Mouse (Mus musculus) hindbrain, postnatal 0 days (tissue): ENCODE measurements around the gene Pdzd3. TPM values are rescaled to one million over a fixed set of nuclear protein-coding genes. Genes with fewer than 3 reads are reported as not detected.
A peak's percentile ranks its signal among the peaks of the same experiment; 100 is the strongest.

Experiments
- ATAC-seq: fragments of 200-750 bp; cut with Nextera tagmentation; 2 replicates; pipeline ENCODE4 v1.8.0; 2017; ENCODE audit warnings: mild to moderate bottlenecking, moderate TSS enrichment, moderate library complexity
- DNase-seq: peaks from one replicate; pipeline ENCODE4 v3.0.0-alpha.2; 2015; ENCODE audit warnings: low spot score
- H3K27ac ChIP-seq: fragments of 300-500 bp; sonication (generic); 2 replicates; pipeline ENCODE4 v1.5.1; 2014; ENCODE audit warnings: mild to moderate bottlenecking
- H3K27me3 ChIP-seq: fragments of 300-500 bp; sonication (generic); 2 replicates; pipeline ENCODE4 v1.6.1; 2014; ENCODE audit warnings: low read length, mixed read lengths; ENCODE audit not compliant: insufficient read depth
- H3K36me3 ChIP-seq: fragments of 300-500 bp; sonication (generic); 2 replicates; pipeline ENCODE4 v1.6.1; 2014; ENCODE audit warnings: low read length, mixed read lengths; ENCODE audit not compliant: insufficient read depth
- H3K4me1 ChIP-seq: fragments of 300-500 bp; sonication (generic); 2 replicates; pipeline ENCODE4 v1.6.1; 2014; ENCODE audit warnings: antibody characterized with exemption, low read length, mixed read lengths; ENCODE audit not compliant: insufficient read depth
- H3K4me2 ChIP-seq: fragments of 300-500 bp; sonication (generic); 2 replicates; pipeline ENCODE4 v1.6.1; 2014; ENCODE audit warnings: low read depth, mild to moderate bottlenecking, low read length, moderate library complexity, mixed read lengths
- H3K4me3 ChIP-seq: fragments of 300-500 bp; sonication (generic); 2 replicates; pipeline ENCODE4 v1.5.1; 2014; ENCODE audit warnings: low read length
- H3K9ac ChIP-seq: fragments of 300-500 bp; sonication (generic); replicated peaks from 2 replicates; pipeline ENCODE4 v1.6.1; 2014; ENCODE audit warnings: mild to moderate bottlenecking, low read length, moderate library complexity, mixed read lengths
- H3K9me3 ChIP-seq: fragments of 300-500 bp; sonication (generic); 2 replicates; pipeline ENCODE4 v1.6.1; 2016; ENCODE audit warnings: low read length, mixed read lengths
- CTCF ChIP-seq: IDR thresholded peaks from 2 replicates; pipeline ENCODE4 v1.5.1; 2016; ENCODE audit warnings: antibody characterized with exemption, control low read depth, low read depth
- WGBS: fragments of 180-500 bp; shearing (Covaris S2); extraction: QIAGEN DNeasy Blood & Tissue Kit; methylation state at CpG from one replicate; pipeline ENCODE4 v1.1.7; 2014; 5-methylcytosine and 5-hydroxymethylcytosine counted together
- polyA plus RNA-seq: library from polyadenylated mRNA; unstranded; fragments of >200 nt; fragmentation: Nextera tagmentation; extraction: Ambion mirVana; gene quantifications from 2 replicates; pipeline ENCODE4 v1.2.1, GENCODE M21; 2015
- total RNA-seq: library from RNA; depleted of rRNA; stranded (reverse); fragments of >200 nt; gene quantifications from 2 replicates; pipeline ENCODE4 v1.2.3, GENCODE M21; 2014

The Pdzd3 gene
- total and polyA plus RNA-seq, 2 experiments from 2014 or later = 0.13 to 0.31 TPM

GRCm38 (mm10) chr9:44234479-44235427, 16.5 kb downstream of the Pdzd3 start:
- peak overlapping the region; percentile 97 for H3K4me3 ChIP-seq
- peaks cover 14% of the 10 kb centered on the region for H3K4me1 ChIP-seq
- peak; percentile 19; the same call in 1 of the 2 replicates for ATAC-seq
- WGBS = 27% methylated on average over 19 of the region's 19 CpGs
- peak overlapping the region; percentile 28; the same call in 1 of the 2 replicates for H3K9ac ChIP-seq
- no peak for TF ChIP-seq CTCF
- DNase-seq = no peak
- no peaks in the 10 kb centered on the region for H3K27me3 ChIP-seq
- peak overlapping the region; percentile 59 for H3K4me2 ChIP-seq
- no peaks in the 10 kb centered on the region for H3K9me3 ChIP-seq
- no peaks in the 10 kb centered on the region for H3K36me3 ChIP-seq
- peak overlapping the region; percentile 66 for H3K27ac ChIP-seq

DNA sequence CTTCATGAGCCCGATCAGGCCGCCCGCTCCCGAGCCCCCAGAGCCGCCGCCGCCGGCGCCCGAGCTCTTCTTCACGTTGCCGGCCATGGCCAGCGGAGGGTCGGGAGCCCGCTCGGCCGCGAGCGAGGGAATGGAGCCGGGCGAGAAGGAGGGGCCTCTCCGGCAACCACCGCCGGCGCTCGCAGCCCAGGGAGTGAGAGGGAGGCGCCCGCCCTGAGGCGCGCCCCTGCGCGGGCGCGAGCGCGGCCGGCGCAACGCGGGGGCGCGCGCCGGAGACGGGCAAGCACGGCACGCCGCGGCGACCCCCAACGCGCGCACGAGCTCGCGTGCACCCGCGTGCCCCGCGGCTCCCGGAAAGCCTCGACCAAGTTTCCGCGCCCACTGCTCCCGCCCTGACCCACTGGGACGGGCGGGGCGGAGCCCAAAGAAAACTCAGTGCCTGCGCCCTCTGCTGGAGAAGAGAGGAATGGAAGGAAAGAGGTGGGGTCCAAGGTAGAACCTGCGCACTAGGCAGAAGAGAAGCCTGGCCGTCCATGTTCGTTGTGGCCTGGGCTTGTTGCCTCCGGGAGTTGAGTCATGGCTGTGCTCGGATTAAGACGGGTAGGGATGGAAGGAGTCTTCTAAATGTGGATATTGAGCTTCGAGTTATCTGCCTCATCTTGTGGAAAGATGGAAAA, 17.3 kb downstream of the Pdzd3 start, which contains the start of gene Cbl:
TSS of gene Cbl (minus strand) at position 248 of the 677 bp plus-strand sequence.
- peak; percentile 96 for TF ChIP-seq CTCF
- Histone ChIP-seq H3K36me3 (no peaks in the 10 kb centered on the region), H3K4me2 (peak within 1 kb of the TSS; percentile 77), H3K4me1 (peaks cover 14% of the 10 kb centered on the region), H3K4me3 (peak within 1 kb of the TSS; percentile 97), H3K27me3 (no peaks in the 10 kb centered on the region), H3K9ac (peak within 1 kb of the TSS; percentile 92), H3K9me3 (no peaks in the 10 kb centered on the region), H3K27ac (peak within 1 kb of the TSS; percentile 96)
- ATAC-seq (peak; percentile 98), DNase-seq (peak; percentile 99)
- under 1% methylated on average over 64 of the region's 76 CpGs for WGBS

DNA sequence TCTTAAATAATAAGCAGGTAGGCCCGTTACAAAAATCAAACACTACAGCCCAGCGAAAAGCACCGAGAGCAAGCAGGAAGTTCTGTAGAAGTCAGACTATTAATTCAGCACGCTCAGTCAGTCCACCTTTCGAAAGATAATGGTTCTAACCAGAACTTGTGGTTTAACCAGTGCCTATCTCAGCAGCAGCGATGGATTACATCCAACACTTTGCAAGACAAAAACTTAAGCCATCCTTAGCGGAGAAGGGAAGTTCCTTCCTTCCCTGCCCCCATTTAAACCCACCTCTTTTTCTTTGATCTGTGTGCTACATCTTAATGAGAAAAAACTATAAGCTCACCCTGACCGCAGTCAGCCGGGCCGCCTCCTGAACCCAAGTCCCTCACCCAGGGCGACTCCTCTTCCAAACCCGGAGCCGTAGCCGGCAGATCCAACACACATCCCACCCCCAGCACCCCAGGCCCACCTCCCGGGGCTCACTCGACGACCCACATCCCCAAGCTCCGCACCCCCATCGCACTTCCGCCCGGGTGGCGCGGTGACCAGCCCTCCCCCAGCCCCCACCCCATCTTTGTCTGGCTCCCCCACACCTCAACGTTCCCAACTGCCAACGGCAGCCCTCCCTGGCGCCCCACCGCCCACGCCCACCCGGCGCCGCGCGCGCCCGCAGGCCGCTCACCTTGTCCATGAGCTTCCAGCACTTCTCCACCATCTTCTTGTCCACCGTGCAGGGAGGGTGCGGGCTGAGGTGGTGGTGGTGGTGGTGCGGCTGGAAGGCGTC, 18.1 kb downstream of the Pdzd3 start:
- ATAC-seq = peak; percentile 73
- TF ChIP-seq CTCF = no peak
- peak overlapping the region; percentile 77 for H3K4me2 ChIP-seq
- H3K27me3 ChIP-seq = no peaks in the 10 kb centered on the region
- WGBS = 1% methylated on average over 40 of the region's 40 CpGs
- peaks cover 14% of the 10 kb centered on the region for H3K4me1 ChIP-seq
- H3K9me3 ChIP-seq = no peaks in the 10 kb centered on the region
- peak overlapping the region; percentile 96 for H3K27ac ChIP-seq
- H3K4me3 ChIP-seq = peak overlapping the region; percentile 97
- H3K9ac ChIP-seq = peak overlapping the region; percentile 92
- no peaks in the 10 kb centered on the region for H3K36me3 ChIP-seq
- peak; percentile 63 for DNase-seq

DNA sequence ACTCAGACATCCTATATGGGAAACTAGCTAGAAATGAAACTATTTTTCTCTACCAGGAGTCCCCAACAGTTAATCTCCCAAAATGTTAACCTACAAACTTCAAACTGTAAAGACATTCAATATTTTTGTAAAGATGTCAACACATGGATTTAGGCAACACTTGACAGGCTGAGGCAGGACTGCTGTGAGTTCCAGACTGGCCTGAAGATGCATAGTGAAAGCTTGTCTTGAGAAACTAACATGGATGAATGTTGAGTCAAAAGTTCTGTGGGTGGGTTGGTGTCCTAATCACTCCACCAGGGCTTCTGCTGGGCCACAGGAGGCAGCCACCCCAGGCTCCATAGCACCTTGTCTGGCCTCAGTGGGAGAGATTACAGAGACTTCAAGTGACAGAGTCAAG, 19.7 kb downstream of the Pdzd3 start:
- no peak overlapping the region for H3K27ac ChIP-seq
- no peak for DNase-seq
- no peaks in the 10 kb centered on the region for H3K9me3 ChIP-seq
- no peaks in the 10 kb centered on the region for H3K36me3 ChIP-seq
- no peaks in the 10 kb centered on the region for H3K27me3 ChIP-seq
- TF ChIP-seq CTCF = no peak
- H3K4me1 ChIP-seq = peaks cover 14% of the 10 kb centered on the region
- peak overlapping the region; percentile 77 for H3K4me2 ChIP-seq
- no peak for ATAC-seq
- no peak overlapping the region for H3K4me3 ChIP-seq
- H3K9ac ChIP-seq = no peak overlapping the region

- Histone ChIP-seq H3K9ac (no peak overlapping the region), H3K4me3 (no peak overlapping the region), H3K27me3 (no peaks in the 10 kb centered on the region), H3K4me1 (0 out of 2 replicates have a peak, but pooled peaks cover 2% of the 10 kb centered on the region), H3K27ac (0 out of 2 replicates have a peak overlapping the region, but pooled peaks have one; percentile 3), H3K9me3 (no peaks in the 10 kb centered on the region), H3K36me3 (no peaks in the 10 kb centered on the region), H3K4me2 (no peak overlapping the region)
- no peak for TF ChIP-seq CTCF
- DNase-seq (no peak), ATAC-seq (0 out of 2 replicates have a peak, but pooled peaks have one; percentile 12)
- WGBS = 34% methylated on average over 6 of the region's 6 CpGs
Observed at GRCm38 (mm10) chr9:44225993-44226392, 25.3 kb downstream of the Pdzd3 start.

GRCm38 (mm10) chr9:44213538-44213937, 37.7 kb downstream of the Pdzd3 start:
- WGBS = 94% methylated on average over 14 of the region's 14 CpGs

More at GRCm38 (mm10) chr9:44213538-44213937, 37.7 kb downstream of the Pdzd3 start:
- Histone ChIP-seq H3K27ac (no peak overlapping the region), H3K4me2 (no peak overlapping the region), H3K27me3 (no peaks in the 10 kb centered on the region), H3K9me3 (no peaks in the 10 kb centered on the region), H3K9ac (no peak overlapping the region), H3K4me3 (no peak overlapping the region), H3K36me3 (no peaks in the 10 kb centered on the region), H3K4me1 (no peaks in the 10 kb centered on the region)
- ATAC-seq (no peak), DNase-seq (no peak)
- TF ChIP-seq CTCF = no peak
